Mouse (Mus musculus) liver, embryonic 14.5 days (tissue): ENCODE data around the gene Gm20903. TPM values are rescaled to one million over a fixed set of nuclear protein-coding genes. Genes with fewer than 3 reads are reported as not detected.
"Not testable (repeated sequence)": the region's sequence is repeated elsewhere in the genome, so short reads cannot be mapped to it uniquely, and the experiment has no call there.

ENCODE experiments used
- ATAC-seq: fragments of 200-750 bp; cut with Nextera tagmentation; 2 replicates; pipeline ENCODE4 v1.8.0; 2017; ENCODE audit warnings: moderate number of reproducible peaks, mild to moderate bottlenecking, moderate library complexity; ENCODE audit not compliant: insufficient read depth
- DNase-seq, 3 experiments: peaks; one replicate each; pipeline ENCODE4 v3.0.0-alpha.2; 2012 to 2013; ENCODE audit warnings: low read depth in 3 of 3, low spot score in 3 of 3
- H3K27ac ChIP-seq: fragments of 300-500 bp; sonication (generic); 2 replicates; pipeline ENCODE4 v1.5.1; 2014; ENCODE audit warnings: moderate library complexity, mild to moderate bottlenecking, control low read depth, inconsistent platforms
- H3K27me3 ChIP-seq: fragments of 300-500 bp; sonication (generic); 2 replicates; pipeline ENCODE4 v1.6.1; 2014; ENCODE audit warnings: mild to moderate bottlenecking, low read length, moderate library complexity; ENCODE audit not compliant: control insufficient read depth, insufficient read depth
- H3K36me3 ChIP-seq: fragments of 300-500 bp; sonication (generic); replicated peaks from 2 replicates; pipeline ENCODE4 v1.6.1; 2014; ENCODE audit warnings: low read depth; ENCODE audit not compliant: control insufficient read depth, insufficient read depth
- H3K4me1 ChIP-seq, 2 experiments: fragments of 200-500 bp in 1 of 2; fragments of 300-500 bp in 1 of 2; sonication (generic) in 1 of 2; replicated peaks; 2 replicates each; pipeline ENCODE4 v1.6.1; 2012 to 2014; ENCODE audit warnings: antibody characterized with exemption in 1 of 2, inconsistent platforms in 1 of 2, low read length in 1 of 2; ENCODE audit not compliant: control insufficient read depth in 2 of 2, insufficient read depth in 2 of 2
- H3K4me2 ChIP-seq: fragments of 300-500 bp; sonication (generic); 2 replicates; pipeline ENCODE4 v1.6.1; 2014; ENCODE audit warnings: low read depth, mild to moderate bottlenecking, control low read depth, moderate library complexity
- H3K4me3 ChIP-seq, 2 experiments: fragments of 200-500 bp in 1 of 2; fragments of 300-500 bp in 1 of 2; sonication (generic) in 1 of 2; 2 replicates each; pipeline ENCODE4 v1.5.1; 2012 to 2014; ENCODE audit warnings: low read depth in 2 of 2, low read length in 2 of 2, mild to moderate bottlenecking in 2 of 2, control low read depth in 1 of 2, inconsistent platforms in 1 of 2, moderate library complexity in 1 of 2; ENCODE audit not compliant: insufficient read depth in 1 of 2
- H3K9ac ChIP-seq: fragments of 300-500 bp; sonication (generic); replicated peaks from 2 replicates; pipeline ENCODE4 v1.6.1; 2014; ENCODE audit warnings: mild to moderate bottlenecking, control low read depth, moderate library complexity
- H3K9me3 ChIP-seq: fragments of 300-500 bp; sonication (generic); 2 replicates; pipeline ENCODE4 v1.6.1; 2016; ENCODE audit warnings: low read length, mixed read lengths; ENCODE audit not compliant: control insufficient read depth
- WGBS: fragments of 180-500 bp; shearing (Covaris S2); extraction: QIAGEN DNeasy Blood & Tissue Kit; methylation state at CpG from one replicate; pipeline ENCODE4 v1.1.7; 2014; ENCODE audit not compliant: insufficient replicate concordance; 5-methylcytosine and 5-hydroxymethylcytosine counted together
- polyA plus RNA-seq, 2 experiments: library from polyadenylated mRNA; depleted of rRNA in 1 of 2; stranded (reverse) in 1 of 2; unstranded in 1 of 2; fragments of >200 nt; fragmentation: Nextera tagmentation in 1 of 2; extraction: Ambion mirVana in 1 of 2; gene quantifications; 2 replicates each; pipeline versions ENCODE4 v1.2.1 to v1.2.3; 2012 to 2014

Gm20903 gene
- polyA plus RNA-seq (2012; rRNA removed) (not detected in 2 replicates), polyA plus RNA-seq (2014; fragmentation: Nextera tagmentation; extraction: Ambion mirVana) (not detected in 2 replicates)

- no CpG with 5 or more reads among the region's 6 CpGs for WGBS
- H3K36me3 ChIP-seq, H3K9ac ChIP-seq, DNase-seq, H3K9me3 ChIP-seq, H3K4me2 ChIP-seq, H3K4me1 ChIP-seq, H3K27me3 ChIP-seq, H3K4me3 ChIP-seq, H3K27ac ChIP-seq, ATAC-seq: not testable (repeated sequence)
These were observed at the start of gene Gm20903 for GRCm38 (mm10) chrY:73669015-73669414. Gene Gm20903 (plus strand): TSS chrY:73669315.
